Mouse (Mus musculus): ENCODE results near the gene C87436. TPM values are rescaled to one million over a fixed set of nuclear protein-coding genes. Genes with fewer than 3 reads are reported as not detected.

C87436 gene
- total RNA-seq, 2 experiments from 2014 or later, result 19.3 to 24.7 TPM

- H3K27ac ChIP-seq, result peak overlapping the region; percentile 98
- peak; percentile 62 for TF ChIP-seq CTCF (IDR thresholded peaks at IDR 0.05)
- intact Hi-C loops (cut with DNase I), result loop anchor here (1.0 to 5.0 kb wide), 2 partner anchors 89 to 235 kb away; partner anchors contain the start of gene Pcbp1
- H3K4me3 ChIP-seq, result peak overlapping the region; percentile 65
- peak; percentile 20 for DNase-seq (ENCODE audit: extremely low spot score in 1 of 2, low spot score in 2 of 2)
Measured at GRCm38 (mm10) chr6:86437711-86438110, 463 bp upstream of the C87436 start.

GRCm38 (mm10) chr6:86439119-86439496, 934 bp downstream of the C87436 start:
- DNase-seq (ENCODE audit: extremely low spot score in 1 of 2, low spot score in 2 of 2), result no peak
- no peak for TF ChIP-seq CTCF (IDR thresholded peaks at IDR 0.05)
- Histone ChIP-seq H3K4me3 (peak overlapping the region; percentile 65), H3K27ac (peak overlapping the region; percentile 98)
- intact Hi-C loops (cut with DNase I), result loop anchor here (5.0 kb wide), 1 partner anchor 233 kb away; no protein-coding TSS in a partner anchor

GRCm38 (mm10) chr6:86439531-86439930, 1.4 kb downstream of the C87436 start:
- H3K27ac ChIP-seq, result peak overlapping the region; percentile 98
- no peak for TF ChIP-seq CTCF (IDR thresholded peaks at IDR 0.05)
- intact Hi-C loops (cut with DNase I), result loop anchor here (5.0 kb wide), 1 partner anchor 233 kb away; no protein-coding TSS in a partner anchor
- DNase-seq (ENCODE audit: extremely low spot score in 1 of 2, low spot score in 2 of 2), result no peak
- H3K4me3 ChIP-seq, result peak overlapping the region; percentile 65

- DNase-seq (ENCODE audit: extremely low spot score in 1 of 2, low spot score in 2 of 2), result no peak
- intact Hi-C loops (cut with DNase I), result no loop called here
- H3K4me3 ChIP-seq, result no peak overlapping the region
- no peak overlapping the region for H3K27ac ChIP-seq
- TF ChIP-seq CTCF (IDR thresholded peaks at IDR 0.05), result no peak
Measured at GRCm38 (mm10) chr6:86441571-86441970, 3.4 kb downstream of the C87436 start.

- no peak for TF ChIP-seq CTCF (IDR thresholded peaks at IDR 0.05)
- intact Hi-C loops (cut with DNase I), result no loop called here
- Histone ChIP-seq H3K27ac (no peak overlapping the region), H3K4me3 (no peak overlapping the region)
- no peak for DNase-seq (ENCODE audit: extremely low spot score in 1 of 2, low spot score in 2 of 2)
Measured at GRCm38 (mm10) chr6:86445551-86445950, 7.4 kb downstream of the C87436 start.

GRCm38 (mm10) chr6:86446927-86447568, 8.9 kb downstream of the C87436 start:
- intact Hi-C loops (cut with DNase I), result no loop called here
- no peak for TF ChIP-seq CTCF (IDR thresholded peaks at IDR 0.05)
- Histone ChIP-seq H3K4me3 (no peak overlapping the region), H3K27ac (no peak overlapping the region)
- DNase-seq (ENCODE audit: extremely low spot score in 1 of 2, low spot score in 2 of 2), result no peak

GRCm38 (mm10) chr6:86456727-86457126, 18.6 kb downstream of the C87436 start:
- intact Hi-C loops (cut with DNase I), result no loop called here
- H3K4me3 ChIP-seq, result no peak overlapping the region
- no peak for DNase-seq (ENCODE audit: extremely low spot score in 1 of 2, low spot score in 2 of 2)
- H3K27ac ChIP-seq, result no peak overlapping the region
- no peak for TF ChIP-seq CTCF (IDR thresholded peaks at IDR 0.05)

- intact Hi-C loops (cut with DNase I), result no loop called here
- Histone ChIP-seq H3K4me3 (no peak overlapping the region), H3K27ac (no peak overlapping the region)
- no peak for TF ChIP-seq CTCF (IDR thresholded peaks at IDR 0.05)
- no peak for DNase-seq (ENCODE audit: extremely low spot score in 1 of 2, low spot score in 2 of 2)
Measured at GRCm38 (mm10) chr6:86463079-86463478, 24.9 kb downstream of the C87436 start.

GRCm38 (mm10) chr6:86471317-86471716, 33.1 kb downstream of the C87436 start:
- H3K27ac ChIP-seq, result peak overlapping the region; percentile 86

GRCm38 (mm10) chr6:86471760-86472099, 33.6 kb downstream of the C87436 start:
- no peak for DNase-seq (ENCODE audit: extremely low spot score in 1 of 2, low spot score in 2 of 2)
- Histone ChIP-seq H3K4me3 (peak overlapping the region; percentile 43), H3K27ac (peak overlapping the region; percentile 86)
- intact Hi-C loops (cut with DNase I), result loop anchor here (1.0 to 2.0 kb wide), 3 partner anchors 55 to 197 kb away; partner anchors contain the start of genes Mxd1 and Pcbp1
- TF ChIP-seq CTCF (IDR thresholded peaks at IDR 0.05), result no peak

More at GRCm38 (mm10) chr6:86471317-86471716, 33.1 kb downstream of the C87436 start:
- intact Hi-C loops (cut with DNase I), result no loop called here
- no peak for TF ChIP-seq CTCF (IDR thresholded peaks at IDR 0.05)
- H3K4me3 ChIP-seq, result peak overlapping the region; percentile 43; the same call in 1 of the 2 replicates
- no peak for DNase-seq (ENCODE audit: extremely low spot score in 1 of 2, low spot score in 2 of 2)

GRCm38 (mm10) chr6:86472100-86472955, 34.2 kb downstream of the C87436 start:
- peak; percentile 98 for TF ChIP-seq CTCF (IDR thresholded peaks at IDR 0.05)
- Histone ChIP-seq H3K4me3 (peak overlapping the region; percentile 43), H3K27ac (peak overlapping the region; percentile 86)
- peak; percentile 100 for DNase-seq (ENCODE audit: extremely low spot score in 1 of 2, low spot score in 2 of 2)
- intact Hi-C loops (cut with DNase I), result loop anchor here (1.0 to 2.0 kb wide), 3 partner anchors 54 to 196 kb away; partner anchors contain the start of genes Mxd1 and Pcbp1

GRCm38 (mm10) chr6:86473077-86473476, 34.9 kb downstream of the C87436 start:
- peak overlapping the region; percentile 86 for H3K27ac ChIP-seq
- intact Hi-C loops (cut with DNase I), result loop anchor here (2.0 kb wide), 2 partner anchors 112 to 196 kb away; partner anchors contain the start of gene Mxd1
- no peak for DNase-seq (ENCODE audit: extremely low spot score in 1 of 2, low spot score in 2 of 2)
- peak overlapping the region; percentile 43 for H3K4me3 ChIP-seq
- no peak; the same call in 1 of the 2 replicates for TF ChIP-seq CTCF (IDR thresholded peaks at IDR 0.05)

All from left cerebral cortex, adult 2 months (tissue).